ENCODE assay signal across 11 mouse cellular contexts in genomic region chr6:50934245-50934644, GRCm38 (mm10).
DNase-seq lines count a peak whose midpoint lies in the region.
"Had no signal": no experiment of that assay in that cellular context is flagged by ENCODE, and none has a peak within 500 bp of the region (broad histone marks: within the 10 kb centered on the region; RNA-seq: fewer than 3 reads in every experiment).

No protein-coding gene starts in this region.

- DNase-seq in right cerebral cortex, adult 18-20 months, result peak; percentile 35
- no peak for DNase-seq in right cerebral cortex, postnatal 4 days
- peak; percentile 15 to 28 for DNase-seq in frontal cortex, postnatal 36 days (ENCODE audit: low spot score in 2 of 2)
- DNase-seq in layer of hippocampus, postnatal 14 days (ENCODE audit: low spot score in 2 of 2), result peak; percentile 42 to 49
- no peak for DNase-seq in embryo, embryonic 9.5 days (ENCODE audit: extremely low spot score)
- no peak for DNase-seq in retina, embryonic 14.5 days (ENCODE audit: low spot score)
- DNase-seq in cerebellum, adult 9-11 months, result no peak
- DNase-seq in urinary bladder, postnatal 36 days (ENCODE audit: low spot score in 2 of 2), result no peak
- DNase-seq: gastrocnemius, postnatal 10 days; kidney, postnatal 14 days; lung, postnatal 36 days had no signal

Comparison
In these comparisons a context has a peak if more than half of its experiments do, and no peak if none do; other contexts are left out.
1. DNase-seq: peak in right cerebral cortex, adult 18-20 months (single experiment), frontal cortex, postnatal 36 days (2 of 2) and layer of hippocampus, postnatal 14 days (2 of 2); none in right cerebral cortex, postnatal 4 days (single experiment), embryo, embryonic 9.5 days (single experiment), retina, embryonic 14.5 days (single experiment), cerebellum, adult 9-11 months (single experiment) and urinary bladder, postnatal 36 days (0 of 2).